Mouse (Mus musculus) left cerebral cortex, adult 18-20 months (tissue): ENCODE data around the gene 2810408A11Rik. TPM values are rescaled to one million over a fixed set of nuclear protein-coding genes. Genes with fewer than 3 reads are reported as not detected.
"Not testable (repeated sequence)": the region's sequence is repeated elsewhere in the genome, so short reads cannot be mapped to it uniquely, and the experiment has no call there.

Experiments
- DNase-seq, 2 experiments: peaks; one replicate each; pipeline ENCODE4 v3.0.0; 2021 to 2022; ENCODE audit warnings: low spot score in 2 of 2, mixed read lengths in 1 of 2
- total RNA-seq, 2 experiments: library from RNA; stranded (reverse); gene quantifications; 2 replicates each; pipeline ENCODE4 v1.2.3; 2021

Gene 2810408A11Rik
- total RNA-seq, 2 experiments from 2014 or later, result 0.35 to 0.72 TPM

GRCm38 (mm10) chr11:69932254-69932653, 31.5 kb upstream of the 2810408A11Rik start:
- no peak for DNase-seq

GRCm38 (mm10) chr11:69931769-69932168, 31.0 kb upstream of the 2810408A11Rik start:
- no peak for DNase-seq

GRCm38 (mm10) chr11:69930967-69931537, 30.3 kb upstream of the 2810408A11Rik start:
- DNase-seq, result no peak

GRCm38 (mm10) chr11:69930176-69930575, 29.4 kb upstream of the 2810408A11Rik start:
- DNase-seq, result not testable (repeated sequence)

- no peak for DNase-seq
These were observed 28.9 kb upstream of the 2810408A11Rik start for GRCm38 (mm10) chr11:69929712-69930111.

GRCm38 (mm10) chr11:69927501-69927900, 26.7 kb upstream of the 2810408A11Rik start:
- DNase-seq, result no peak

- no peak for DNase-seq
These were observed 22.0 kb upstream of the 2810408A11Rik start for GRCm38 (mm10) chr11:69922796-69923195.

- no peak for DNase-seq
These were observed 21.4 kb upstream of the 2810408A11Rik start for GRCm38 (mm10) chr11:69922012-69922756.

GRCm38 (mm10) chr11:69921114-69922011, 20.6 kb upstream of the 2810408A11Rik start, which contains the start of gene Eif5a:
TSS of gene Eif5a (minus strand) at chr11:69921958.
- DNase-seq, result peak; percentile 100

GRCm38 (mm10) chr11:69920266-69921031, 19.7 kb upstream of the 2810408A11Rik start:
- peak; percentile 48 to 53 for DNase-seq

- peak; percentile 22 to 36 for DNase-seq
These were observed 19.0 kb upstream of the 2810408A11Rik start for GRCm38 (mm10) chr11:69919661-69920265.

- DNase-seq, result no peak
These were observed 18.3 kb upstream of the 2810408A11Rik start for GRCm38 (mm10) chr11:69919053-69919452.

- DNase-seq, result no peak
These were observed 17.3 kb upstream of the 2810408A11Rik start for GRCm38 (mm10) chr11:69918118-69918517.

GRCm38 (mm10) chr11:69917379-69917948, 16.7 kb upstream of the 2810408A11Rik start:
- DNase-seq, result no peak

GRCm38 (mm10) chr11:69916652-69917378, 16.0 kb upstream of the 2810408A11Rik start:
- not testable (repeated sequence) for DNase-seq

GRCm38 (mm10) chr11:69915667-69916627, 15.2 kb upstream of the 2810408A11Rik start:
- DNase-seq, result no peak

- DNase-seq, result no peak
These were observed 14.2 kb upstream of the 2810408A11Rik start for GRCm38 (mm10) chr11:69914917-69915430.

- DNase-seq, result no peak
These were observed 13.6 kb upstream of the 2810408A11Rik start for GRCm38 (mm10) chr11:69914372-69914764.
